In genomic region chr1:185731062-185731461, GRCm38 (mm10) we compare ENCODE assay signal across 11 mouse cellular contexts.
DNase-seq lines count a peak whose midpoint lies in the region; ATAC-seq and TF ChIP-seq lines count a peak whose summit lies in the region.
"Had no signal": no experiment of that assay in that cellular context is flagged by ENCODE, and none has a peak within 500 bp of the region (broad histone marks: within the 10 kb centered on the region; RNA-seq: fewer than 3 reads in every experiment).

No protein-coding gene starts in this region.

- no peaks in the 10 kb centered on the region for H3K36me3 ChIP-seq in lung, embryonic 14.5 days (ENCODE audit: insufficient read depth)
- H3K36me3 ChIP-seq in liver, embryonic 16.5 days (ENCODE audit: control insufficient read depth, insufficient read depth): no peaks in the 10 kb centered on the region
- no peaks in the 10 kb centered on the region for H3K36me3 ChIP-seq in hindbrain, embryonic 12.5 days
- H3K36me3 ChIP-seq: midbrain, embryonic 12.5 days had no signal

- H3K4me1 ChIP-seq in lung, embryonic 14.5 days (ENCODE audit: insufficient read depth): 0 out of 2 replicates have a peak, but pooled peaks cover 7% of the 10 kb centered on the region
- H3K4me1 ChIP-seq in embryonic fibroblast, embryonic 13.5 days (ENCODE audit: control insufficient read depth, insufficient read depth, low read length): no peaks in the 10 kb centered on the region
- peaks cover 6% of the 10 kb centered on the region for H3K4me1 ChIP-seq in liver, embryonic 16.5 days (ENCODE audit: control insufficient read depth, low read depth, low read length)
- H3K4me1 ChIP-seq in hindbrain, embryonic 12.5 days: 0 out of 2 replicates have a peak, but pooled peaks cover 2% of the 10 kb centered on the region

- H3K9ac ChIP-seq in lung, embryonic 14.5 days: no peak overlapping the region
- no peak overlapping the region for H3K9ac ChIP-seq in liver, embryonic 16.5 days (ENCODE audit: low read depth, low read length)
- no peak overlapping the region for H3K9ac ChIP-seq in hindbrain, embryonic 12.5 days
- H3K9ac ChIP-seq: midbrain, embryonic 12.5 days had no signal

- H3K4me2 ChIP-seq in lung, embryonic 14.5 days: no peak overlapping the region
- peak overlapping the region; percentile 42 for H3K4me2 ChIP-seq in liver, embryonic 16.5 days (ENCODE audit: low read depth, low read length)
- no peak overlapping the region for H3K4me2 ChIP-seq in hindbrain, embryonic 12.5 days (replicated peaks)
- H3K4me2 ChIP-seq: midbrain, embryonic 12.5 days had no signal

- ATAC-seq in lung, embryonic 14.5 days (ENCODE audit: insufficient read depth): peak; percentile 59; the same call in 1 of the 2 replicates
- peak; percentile 96 for ATAC-seq in liver, embryonic 16.5 days (ENCODE audit: low read depth)
- ATAC-seq in hindbrain, embryonic 12.5 days (ENCODE audit: low FRiP score): no peak

- peak; percentile 30 for DNase-seq in lung, embryonic 14.5 days
- no peak for DNase-seq in lung, postnatal 25 days (ENCODE audit: low spot score)
- peak; percentile 69 for DNase-seq in embryo, embryonic 10.5 days (ENCODE audit: low spot score)
- no peak for DNase-seq in thymus, postnatal 14 days
- DNase-seq in heart, postnatal 10 days: no peak
- DNase-seq: cerebellum, adult 2 months; kidney, postnatal 10 days had no signal

- no peaks in the 10 kb centered on the region for H3K9me3 ChIP-seq in lung, embryonic 14.5 days (ENCODE audit: low read depth, low read length)
- no peaks in the 10 kb centered on the region for H3K9me3 ChIP-seq in liver, embryonic 16.5 days (replicated peaks; ENCODE audit: control insufficient read depth, low read length)
- no peaks in the 10 kb centered on the region for H3K9me3 ChIP-seq in hindbrain, embryonic 12.5 days (replicated peaks)
- H3K9me3 ChIP-seq: midbrain, embryonic 12.5 days had no signal

- intact Hi-C loops in heart, postnatal 10 days (cut with DNase I): no loop called here

- WGBS in lung, embryonic 14.5 days: 29% methylated on average over 9 of the region's 9 CpGs
- WGBS in liver, embryonic 16.5 days (ENCODE audit: insufficient replicate concordance): 44% methylated on average over 9 of the region's 9 CpGs
- 57% methylated on average over 9 of the region's 9 CpGs for WGBS in hindbrain, embryonic 12.5 days

- TF ChIP-seq POLR2A in embryonic fibroblast, embryonic 13.5 days (IDR thresholded peaks at IDR 0.05; ENCODE audit: low read depth, low read length): no peak

- H3K27ac ChIP-seq in lung, embryonic 14.5 days (ENCODE audit: low read depth): no peak overlapping the region
- peak overlapping the region; percentile 63; the same call in 1 of the 2 replicates for H3K27ac ChIP-seq in embryonic fibroblast, embryonic 13.5 days (ENCODE audit: insufficient read depth, low read length)
- peak overlapping the region; percentile 80 for H3K27ac ChIP-seq in liver, embryonic 16.5 days (ENCODE audit: low read length)
- no peak overlapping the region for H3K27ac ChIP-seq in hindbrain, embryonic 12.5 days
- H3K27ac ChIP-seq: midbrain, embryonic 12.5 days had no signal

- H3K4me3 ChIP-seq in lung, embryonic 14.5 days (ENCODE audit: low read depth, low read length): no peak overlapping the region
- no peak overlapping the region for H3K4me3 ChIP-seq in embryonic fibroblast, embryonic 13.5 days (ENCODE audit: insufficient read depth, low read length)
- H3K4me3 ChIP-seq in liver, embryonic 16.5 days (ENCODE audit: low read depth, low read length): no peak overlapping the region
- no peak overlapping the region for H3K4me3 ChIP-seq in hindbrain, embryonic 12.5 days
- H3K4me3 ChIP-seq: midbrain, embryonic 12.5 days had no signal

- H3K27me3 ChIP-seq in lung, embryonic 14.5 days (ENCODE audit: insufficient read depth, low read length): no peaks in the 10 kb centered on the region
- no peaks in the 10 kb centered on the region for H3K27me3 ChIP-seq in liver, embryonic 16.5 days (ENCODE audit: control insufficient read depth, insufficient read depth, low read depth, low read length)
- H3K27me3 ChIP-seq in hindbrain, embryonic 12.5 days: no peaks in the 10 kb centered on the region
- H3K27me3 ChIP-seq: midbrain, embryonic 12.5 days had no signal

- no peak for TF ChIP-seq CTCF in lung, embryonic 14.5 days (IDR thresholded peaks at IDR 0.05; ENCODE audit: low read depth)
- no peak for TF ChIP-seq CTCF in embryonic fibroblast, embryonic 13.5 days (IDR thresholded peaks at IDR 0.05; ENCODE audit: borderline replicate concordance, insufficient read depth, low read length)

Comparison
In these comparisons a context has a peak if more than half of its experiments do, and no peak if none do; other contexts are left out.
1. DNase-seq: peak in lung, embryonic 14.5 days (single experiment) and embryo, embryonic 10.5 days (single experiment); none in lung, postnatal 25 days (single experiment), thymus, postnatal 14 days (single experiment) and heart, postnatal 10 days (0 of 2).
2. H3K27ac ChIP-seq: peak in embryonic fibroblast, embryonic 13.5 days (single experiment) and liver, embryonic 16.5 days (single experiment); none in lung, embryonic 14.5 days (single experiment) and hindbrain, embryonic 12.5 days (single experiment).